Mouse (Mus musculus): ENCODE data around the gene Kcnk10.

Gene Kcnk10

GRCm38 (mm10) chr12:98571896-98572680 is 6.0 kb downstream of the Kcnk10 start:
- in situ Hi-C loops (cut with MboI, MseI), result no loop called here

GRCm38 (mm10) chr12:98569380-98569779 is 8.7 kb downstream of the Kcnk10 start:
- in situ Hi-C loops (cut with MboI, MseI), result loop anchor here (5.0 kb wide), 1 partner anchor 63 kb away; no protein-coding TSS in a partner anchor

- in situ Hi-C loops (cut with MboI, MseI), result loop anchor here (5.0 kb wide), 1 partner anchor 64 kb away; no protein-coding TSS in a partner anchor
Measured at GRCm38 (mm10) chr12:98567877-98568276, 10.2 kb downstream of the Kcnk10 start.

GRCm38 (mm10) chr12:98564383-98564782 is 13.7 kb downstream of the Kcnk10 start:
- in situ Hi-C loops (cut with MboI, MseI), result no loop called here

- in situ Hi-C loops (cut with MboI, MseI), result no loop called here
Measured at GRCm38 (mm10) chr12:98563261-98563660, 14.8 kb downstream of the Kcnk10 start.

GRCm38 (mm10) chr12:98562341-98562977 is 15.7 kb downstream of the Kcnk10 start:
- in situ Hi-C loops (cut with MboI, MseI), result no loop called here

GRCm38 (mm10) chr12:98560038-98560437 is 18.1 kb downstream of the Kcnk10 start:
- in situ Hi-C loops (cut with MboI, MseI), result no loop called here

- in situ Hi-C loops (cut with MboI, MseI), result no loop called here
Measured at GRCm38 (mm10) chr12:98557013-98557677, 21.0 kb downstream of the Kcnk10 start.

- in situ Hi-C loops (cut with MboI, MseI), result no loop called here
Measured at GRCm38 (mm10) chr12:98549981-98550380, 28.1 kb downstream of the Kcnk10 start.

- in situ Hi-C loops (cut with MboI, MseI), result no loop called here
Measured at GRCm38 (mm10) chr12:98548141-98548540, 30.0 kb downstream of the Kcnk10 start.

GRCm38 (mm10) chr12:98545875-98546274 is 32.2 kb downstream of the Kcnk10 start:
- in situ Hi-C loops (cut with MboI, MseI), result no loop called here

GRCm38 (mm10) chr12:98545251-98545560 is 32.9 kb downstream of the Kcnk10 start:
- in situ Hi-C loops (cut with MboI, MseI), result no loop called here

GRCm38 (mm10) chr12:98544545-98545250 is 33.4 kb downstream of the Kcnk10 start:
- in situ Hi-C loops (cut with MboI, MseI), result no loop called here

- in situ Hi-C loops (cut with MboI, MseI), result no loop called here
Measured at GRCm38 (mm10) chr12:98536760-98537159, 41.4 kb downstream of the Kcnk10 start.

- in situ Hi-C loops (cut with MboI, MseI), result no loop called here
Measured at GRCm38 (mm10) chr12:98536036-98536435, 42.1 kb downstream of the Kcnk10 start.

GRCm38 (mm10) chr12:98535494-98535901 is 42.6 kb downstream of the Kcnk10 start:
- in situ Hi-C loops (cut with MboI, MseI), result no loop called here

GRCm38 (mm10) chr12:98528635-98529034 is 49.5 kb downstream of the Kcnk10 start:
- in situ Hi-C loops (cut with MboI, MseI), result no loop called here

GRCm38 (mm10) chr12:98525361-98525760 is 52.7 kb downstream of the Kcnk10 start:
- in situ Hi-C loops (cut with MboI, MseI), result no loop called here

- in situ Hi-C loops (cut with MboI, MseI), result no loop called here
Measured at GRCm38 (mm10) chr12:98524331-98525311, 53.5 kb downstream of the Kcnk10 start.

- in situ Hi-C loops (cut with MboI, MseI), result no loop called here
Measured at GRCm38 (mm10) chr12:98521311-98521710, 56.8 kb downstream of the Kcnk10 start.

- in situ Hi-C loops (cut with MboI, MseI), result no loop called here
Measured at GRCm38 (mm10) chr12:98520568-98520931, 57.6 kb downstream of the Kcnk10 start.
